Mouse (Mus musculus): ENCODE measurements around the gene Gm20388. TPM values are rescaled to one million over a fixed set of nuclear protein-coding genes. Genes with fewer than 3 reads are reported as not detected.
A peak's percentile ranks its signal among the peaks of the same experiment; 100 is the strongest.

The Gm20388 gene
- polyA plus RNA-seq, 1 experiment from 2014 or later: not detected

- no peak overlapping the region for H3K4me3 ChIP-seq (ENCODE audit: low read depth, low read length)
- H3K36me3 ChIP-seq (ENCODE audit: control insufficient read depth, insufficient read depth, low read length): no peaks in the 10 kb centered on the region
- ATAC-seq (ENCODE audit: low FRiP score, low TSS enrichment) (peak; percentile 83), DNase-seq (ENCODE audit: low spot score) (peak; percentile 68)
- no peaks in the 10 kb centered on the region for H3K9me3 ChIP-seq (ENCODE audit: control insufficient read depth, low read length)
- H3K27ac ChIP-seq (replicated peaks): peak overlapping the region; percentile 77
- no peak overlapping the region for H3K4me2 ChIP-seq (replicated peaks; ENCODE audit: low read depth)
- peaks cover 14% of the 10 kb centered on the region for H3K4me1 ChIP-seq (replicated peaks; ENCODE audit: control insufficient read depth, insufficient read depth)
- TF ChIP-seq CTCF (IDR thresholded peaks at IDR 0.05; ENCODE audit: low read depth) (no peak), EP300 (optimal IDR thresholded peaks at IDR 0.05) (no peak)
- H3K27me3 ChIP-seq (ENCODE audit: control insufficient read depth, insufficient read depth, low read length): no peaks in the 10 kb centered on the region
- 44% methylated on average over 5 of the region's 5 CpGs for WGBS
- no peak overlapping the region for H3K9ac ChIP-seq (ENCODE audit: low read length)
Observed at GRCm38 (mm10) chr8:120375170-120375569, 464.5 kb downstream of the Gm20388 start.

- ATAC-seq (ENCODE audit: low FRiP score, low TSS enrichment) (no peak), DNase-seq (ENCODE audit: low spot score) (no peak)
- no peak overlapping the region for H3K4me3 ChIP-seq (ENCODE audit: low read depth, low read length)
- H3K27me3 ChIP-seq (ENCODE audit: control insufficient read depth, insufficient read depth, low read length): no peaks in the 10 kb centered on the region
- no peaks in the 10 kb centered on the region for H3K36me3 ChIP-seq (ENCODE audit: control insufficient read depth, insufficient read depth, low read length)
- H3K9me3 ChIP-seq (ENCODE audit: control insufficient read depth, low read length): no peaks in the 10 kb centered on the region
- no peak overlapping the region for H3K4me2 ChIP-seq (replicated peaks; ENCODE audit: low read depth)
- 75% methylated on average over 4 of the region's 4 CpGs for WGBS
- peaks cover 14% of the 10 kb centered on the region for H3K4me1 ChIP-seq (replicated peaks; ENCODE audit: control insufficient read depth, insufficient read depth)
- H3K27ac ChIP-seq (replicated peaks): no peak overlapping the region
- TF ChIP-seq EP300 (optimal IDR thresholded peaks at IDR 0.05) (no peak), CTCF (IDR thresholded peaks at IDR 0.05; ENCODE audit: low read depth) (no peak)
- H3K9ac ChIP-seq (ENCODE audit: low read length): no peak overlapping the region
Observed at GRCm38 (mm10) chr8:120376215-120376614, 465.6 kb downstream of the Gm20388 start.

GRCm38 (mm10) chr8:120376847-120377802 is 466.5 kb downstream of the Gm20388 start:
- Histone ChIP-seq H3K27ac (replicated peaks) (no peak overlapping the region), H3K9me3 (ENCODE audit: control insufficient read depth, low read length) (no peaks in the 10 kb centered on the region), H3K4me2 (replicated peaks; ENCODE audit: low read depth) (no peak overlapping the region), H3K9ac (ENCODE audit: low read length) (no peak overlapping the region), H3K4me3 (ENCODE audit: low read depth, low read length) (no peak overlapping the region), H3K27me3 (ENCODE audit: control insufficient read depth, insufficient read depth, low read length) (no peaks in the 10 kb centered on the region), H3K36me3 (ENCODE audit: control insufficient read depth, insufficient read depth, low read length) (no peaks in the 10 kb centered on the region), H3K4me1 (replicated peaks; ENCODE audit: control insufficient read depth, insufficient read depth) (peaks cover 14% of the 10 kb centered on the region)
- 61% methylated on average over 22 of the region's 22 CpGs for WGBS
- ATAC-seq (ENCODE audit: low FRiP score, low TSS enrichment): no peak
- TF ChIP-seq EP300 (optimal IDR thresholded peaks at IDR 0.05) (no peak), CTCF (IDR thresholded peaks at IDR 0.05; ENCODE audit: low read depth) (no peak)
- DNase-seq (ENCODE audit: low spot score): no peak

GRCm38 (mm10) chr8:120377803-120378189 is 467.2 kb downstream of the Gm20388 start:
- H3K27ac ChIP-seq (replicated peaks): no peak overlapping the region
- H3K4me1 ChIP-seq (replicated peaks; ENCODE audit: control insufficient read depth, insufficient read depth): peaks cover 14% of the 10 kb centered on the region

GRCm38 (mm10) chr8:120378306-120378705 is 467.7 kb downstream of the Gm20388 start:
- H3K27me3 ChIP-seq (ENCODE audit: control insufficient read depth, insufficient read depth, low read length): no peaks in the 10 kb centered on the region
- no peaks in the 10 kb centered on the region for H3K36me3 ChIP-seq (ENCODE audit: control insufficient read depth, insufficient read depth, low read length)
- H3K4me1 ChIP-seq (replicated peaks; ENCODE audit: control insufficient read depth, insufficient read depth): peaks cover 18% of the 10 kb centered on the region
- WGBS: 56% methylated on average over 15 of the region's 16 CpGs
- H3K4me3 ChIP-seq (ENCODE audit: low read depth, low read length): no peak overlapping the region
- TF ChIP-seq CTCF (IDR thresholded peaks at IDR 0.05; ENCODE audit: low read depth) (no peak), EP300 (optimal IDR thresholded peaks at IDR 0.05) (no peak)
- no peak for ATAC-seq (ENCODE audit: low FRiP score, low TSS enrichment)
- H3K27ac ChIP-seq (replicated peaks): no peak overlapping the region
- H3K9ac ChIP-seq (ENCODE audit: low read length): no peak overlapping the region
- H3K9me3 ChIP-seq (ENCODE audit: control insufficient read depth, low read length): no peaks in the 10 kb centered on the region
- no peak overlapping the region for H3K4me2 ChIP-seq (replicated peaks; ENCODE audit: low read depth)
- no peak for DNase-seq (ENCODE audit: low spot score)

More at GRCm38 (mm10) chr8:120377803-120378189, 467.2 kb downstream of the Gm20388 start:
- Histone ChIP-seq H3K9ac (ENCODE audit: low read length) (no peak overlapping the region), H3K4me2 (replicated peaks; ENCODE audit: low read depth) (no peak overlapping the region), H3K9me3 (ENCODE audit: control insufficient read depth, low read length) (no peaks in the 10 kb centered on the region), H3K27me3 (ENCODE audit: control insufficient read depth, insufficient read depth, low read length) (no peaks in the 10 kb centered on the region), H3K4me3 (ENCODE audit: low read depth, low read length) (no peak overlapping the region), H3K36me3 (ENCODE audit: control insufficient read depth, insufficient read depth, low read length) (no peaks in the 10 kb centered on the region)
- 76% methylated on average over 7 of the region's 7 CpGs for WGBS
- no peak for ATAC-seq (ENCODE audit: low FRiP score, low TSS enrichment)
- no peak for DNase-seq (ENCODE audit: low spot score)
- no peak for TF ChIP-seq EP300 (optimal IDR thresholded peaks at IDR 0.05)
- no peak for TF ChIP-seq CTCF (IDR thresholded peaks at IDR 0.05; ENCODE audit: low read depth)

- no peak for DNase-seq (ENCODE audit: low spot score)
- Histone ChIP-seq H3K27me3 (ENCODE audit: control insufficient read depth, insufficient read depth, low read length) (no peaks in the 10 kb centered on the region), H3K4me1 (replicated peaks; ENCODE audit: control insufficient read depth, insufficient read depth) (peaks cover 19% of the 10 kb centered on the region), H3K36me3 (ENCODE audit: control insufficient read depth, insufficient read depth, low read length) (no peaks in the 10 kb centered on the region), H3K27ac (replicated peaks) (no peak overlapping the region), H3K4me2 (replicated peaks; ENCODE audit: low read depth) (no peak overlapping the region), H3K9me3 (ENCODE audit: control insufficient read depth, low read length) (no peaks in the 10 kb centered on the region), H3K9ac (ENCODE audit: low read length) (no peak overlapping the region), H3K4me3 (ENCODE audit: low read depth, low read length) (no peak overlapping the region)
- no peak for ATAC-seq (ENCODE audit: low FRiP score, low TSS enrichment)
- no peak for TF ChIP-seq CTCF (IDR thresholded peaks at IDR 0.05; ENCODE audit: low read depth)
- TF ChIP-seq EP300 (optimal IDR thresholded peaks at IDR 0.05): no peak
- WGBS: 72% methylated on average over 3 of the region's 3 CpGs
Observed at GRCm38 (mm10) chr8:120379015-120379414, 468.4 kb downstream of the Gm20388 start.
